Mouse (Mus musculus): ENCODE measurements around the gene Srl.

GRCm38 (mm10) chr16:4473231-4473630 is 68.4 kb downstream of the Srl start:
- TF ChIP-seq MAZ (IDR thresholded peaks at IDR 0.05; ENCODE audit: low read depth, low read length) (no peak), ETS1 (IDR thresholded peaks at IDR 0.05; ENCODE audit: low read depth, low read length) (no peak), EP300 (IDR thresholded peaks at IDR 0.05; ENCODE audit: low read depth in 1 of 2, low read length in 2 of 2) (no peak), BHLHE40 (IDR thresholded peaks at IDR 0.05; ENCODE audit: borderline replicate concordance, low read depth, low read length) (no peak), GABPA (IDR thresholded peaks at IDR 0.05; ENCODE audit: low read depth, low read length) (no peak), JUND (IDR thresholded peaks at IDR 0.05; ENCODE audit: low read depth, low read length) (no peak), CTCF (IDR thresholded peaks at IDR 0.05 in 2 of 3, conservative IDR thresholded peaks at IDR 0.05 in 1 of 3; ENCODE audit: control insufficient read depth in 1 of 3, insufficient read depth in 1 of 3, low read depth in 2 of 3, low read length in 3 of 3, poor library complexity in 1 of 3, severe bottlenecking in 1 of 3) (no peak), POLR2A (IDR thresholded peaks at IDR 0.05; ENCODE audit: control insufficient read depth in 1 of 2, insufficient read depth in 1 of 2, low read depth in 1 of 2, low read length in 2 of 2, poor library complexity in 1 of 2) (no peak), SIN3A (IDR thresholded peaks at IDR 0.05; ENCODE audit: low read length) (no peak), CHD2 (IDR thresholded peaks at IDR 0.05; ENCODE audit: low read length) (no peak), ZC3H11A (IDR thresholded peaks at IDR 0.05; ENCODE audit: low read depth, low read length) (no peak), RAD21 (IDR thresholded peaks at IDR 0.05; ENCODE audit: low read depth, low read length) (no peak)

All from MEL (cell line).